Mouse (Mus musculus) B cell, adult (primary cell): ENCODE measurements around the gene Tnn. TPM values are rescaled to one million over a fixed set of nuclear protein-coding genes. Genes with fewer than 3 reads are reported as not detected.

ENCODE experiments used
- total RNA-seq: library from RNA; stranded (reverse); gene quantifications from 4 replicates; pipeline ENCODE4 v1.2.4, GENCODE M21; 2023; ENCODE audit not compliant: inconsistent age

Tnn gene
- not detected in 4 replicates for total RNA-seq

GRCm38 (mm10) chr1:160153480-160153879 lies at the start of gene Tnn:
Tnn (minus strand) TSS chr1:160153580.

GRCm38 (mm10) chr1:160194529-160195336 lies 41.4 kb upstream of the Tnn start, which contains the start of gene Mrps14:
Mrps14 (plus strand) TSS chr1:160195215.

GRCm38 (mm10) chr1:160044237-160045021 lies 109.0 kb downstream of the Tnn start, which contains the start of gene 4930523C07Rik:
4930523C07Rik (plus strand) TSS chr1:160044382.

Other genes starting within 250 kb of the Tnn start
- 363 to 472 TPM (median 452 TPM) in 4 replicates for gene 4930523C07Rik, start 109.2 kb downstream of the Tnn start, total RNA-seq
- gene Mrps14, start 41.6 kb upstream of the Tnn start, total RNA-seq = 36.7 to 41.7 TPM (median 39.7 TPM) in 4 replicates
- 49.0 to 63.4 TPM (median 55.6 TPM) in 4 replicates for gene Cacybp, start 59.3 kb upstream of the Tnn start, total RNA-seq